Mouse (Mus musculus) hindbrain, embryonic 14.5 days (tissue): ENCODE data around the gene Dnah2. TPM values are rescaled to one million over a fixed set of nuclear protein-coding genes. Genes with fewer than 3 reads are reported as not detected.

Experiments
- ATAC-seq: fragments of 200-750 bp; cut with Nextera tagmentation; 2 replicates; pipeline ENCODE4 v1.8.0; 2017; ENCODE audit warnings: moderate number of reproducible peaks, mild to moderate bottlenecking, moderate TSS enrichment, moderate library complexity; ENCODE audit not compliant: low FRiP score
- DNase-seq: peaks from one replicate; pipeline ENCODE4 v3.0.0-alpha.2; 2015; ENCODE audit warnings: low spot score
- H3K27ac ChIP-seq: fragments of 300-500 bp; sonication (generic); 2 replicates; pipeline ENCODE4 v1.5.1; 2014; ENCODE audit warnings: mild to moderate bottlenecking, moderate library complexity
- H3K27me3 ChIP-seq: fragments of 300-500 bp; sonication (generic); 2 replicates; pipeline ENCODE4 v1.6.1; 2014; ENCODE audit warnings: mild to moderate bottlenecking, low read length, mixed read lengths; ENCODE audit not compliant: control insufficient read depth, insufficient read depth
- H3K36me3 ChIP-seq: fragments of 300-500 bp; sonication (generic); replicated peaks from 2 replicates; pipeline ENCODE4 v1.6.1; 2014; ENCODE audit not compliant: control insufficient read depth, insufficient read depth
- H3K4me1 ChIP-seq: fragments of 300-500 bp; sonication (generic); replicated peaks from 2 replicates; pipeline ENCODE4 v1.6.1; 2014; ENCODE audit warnings: antibody characterized with exemption, low read length, mixed read lengths; ENCODE audit not compliant: control insufficient read depth, insufficient read depth
- H3K4me2 ChIP-seq: fragments of 300-500 bp; sonication (generic); replicated peaks from 2 replicates; pipeline ENCODE4 v1.6.1; 2014; ENCODE audit warnings: mild to moderate bottlenecking, moderate library complexity
- H3K4me3 ChIP-seq: fragments of 300-500 bp; sonication (generic); replicated peaks from 2 replicates; pipeline ENCODE4 v1.5.1; 2014; ENCODE audit warnings: mild to moderate bottlenecking, low read length
- H3K9ac ChIP-seq: fragments of 300-500 bp; sonication (generic); 2 replicates; pipeline ENCODE4 v1.6.1; 2014
- H3K9me3 ChIP-seq: fragments of 300-500 bp; sonication (generic); 2 replicates; pipeline ENCODE4 v1.6.1; 2016; ENCODE audit warnings: low read length; ENCODE audit not compliant: control insufficient read depth
- WGBS: fragments of 180-500 bp; shearing (Covaris S2); extraction: QIAGEN DNeasy Blood & Tissue Kit; methylation state at CpG from one replicate; pipeline ENCODE4 v1.1.7; 2014; 5-methylcytosine and 5-hydroxymethylcytosine counted together
- polyA plus RNA-seq: library from polyadenylated mRNA; unstranded; fragments of >200 nt; fragmentation: Nextera tagmentation; extraction: Ambion mirVana; gene quantifications from 2 replicates; pipeline ENCODE4 v1.2.1, GENCODE M21; 2014

Gene Dnah2
- polyA plus RNA-seq, 1 experiment from 2014 or later: 4.9 TPM

GRCm38 (mm10) chr11:69388680-69389079 is 160.2 kb downstream of the Dnah2 start:
- Histone ChIP-seq H3K4me3 (no peak overlapping the region), H3K27ac (no peak overlapping the region), H3K4me1 (no peaks in the 10 kb centered on the region), H3K4me2 (no peak overlapping the region), H3K9me3 (no peaks in the 10 kb centered on the region), H3K27me3 (no peaks in the 10 kb centered on the region), H3K36me3 (no peaks in the 10 kb centered on the region), H3K9ac (no peak overlapping the region)
- DNase-seq: no peak
- ATAC-seq: no peak
- WGBS: 96% methylated on average over 4 of the region's 4 CpGs

DNA sequence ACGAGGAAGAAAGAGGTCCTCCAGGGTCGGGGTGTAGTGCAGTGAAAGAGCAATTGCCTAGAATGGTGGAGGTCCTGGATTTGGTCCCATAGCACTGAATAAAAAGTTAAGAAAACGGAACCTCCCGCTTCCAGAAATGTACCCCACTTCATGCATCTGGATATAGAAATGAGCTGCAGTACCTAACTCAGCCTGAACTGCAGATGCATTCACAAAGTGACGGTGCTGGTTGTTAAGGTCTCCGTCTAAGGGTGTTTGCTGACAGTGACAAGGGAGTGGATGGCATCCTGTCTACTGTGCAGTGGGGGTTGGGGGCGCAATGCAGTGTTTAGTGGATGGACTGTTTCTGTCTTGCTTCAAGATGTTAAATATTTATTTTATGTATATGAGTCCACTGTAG is 162.2 kb downstream of the Dnah2 start:
- Histone ChIP-seq H3K4me3 (no peak overlapping the region), H3K27ac (no peak overlapping the region), H3K9ac (no peak overlapping the region), H3K36me3 (no peaks in the 10 kb centered on the region), H3K9me3 (no peaks in the 10 kb centered on the region), H3K27me3 (no peaks in the 10 kb centered on the region), H3K4me1 (no peaks in the 10 kb centered on the region), H3K4me2 (no peak overlapping the region)
- DNase-seq (no peak), ATAC-seq (no peak)
- WGBS: 83% methylated on average over 7 of the region's 7 CpGs

DNA sequence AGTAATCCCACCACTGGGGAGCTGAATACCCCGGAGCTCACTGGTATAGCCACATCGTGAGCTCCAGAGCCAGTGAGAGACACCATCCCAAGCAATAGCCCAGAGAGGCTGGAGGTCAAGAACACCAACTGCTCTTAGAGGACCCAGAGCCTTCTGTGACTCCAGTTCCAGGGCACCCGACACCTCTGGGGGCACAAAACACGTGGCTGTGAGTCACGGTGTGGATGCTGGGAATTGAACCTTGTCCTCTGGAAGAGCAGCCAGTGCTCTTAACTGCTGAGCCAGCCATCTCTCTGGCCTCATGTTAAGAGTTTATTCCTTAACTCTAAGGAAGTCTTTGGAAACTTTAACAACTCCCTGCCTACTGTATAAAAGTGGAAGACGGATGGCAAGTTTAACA is 163.9 kb downstream of the Dnah2 start:
- ATAC-seq (no peak), DNase-seq (no peak)
- 82% methylated on average over 6 of the region's 6 CpGs for WGBS
- Histone ChIP-seq H3K9me3 (no peaks in the 10 kb centered on the region), H3K4me3 (no peak overlapping the region), H3K36me3 (no peaks in the 10 kb centered on the region), H3K9ac (no peak overlapping the region), H3K4me2 (no peak overlapping the region), H3K27ac (no peak overlapping the region), H3K4me1 (no peaks in the 10 kb centered on the region), H3K27me3 (no peaks in the 10 kb centered on the region)

- WGBS: 67% methylated on average over 10 of the region's 10 CpGs
- Histone ChIP-seq H3K4me1 (no peaks in the 10 kb centered on the region), H3K4me2 (no peak overlapping the region), H3K4me3 (no peak overlapping the region), H3K9me3 (no peaks in the 10 kb centered on the region), H3K27me3 (no peaks in the 10 kb centered on the region), H3K9ac (0 out of 2 replicates have a peak overlapping the region, but pooled peaks have one; percentile 24), H3K36me3 (no peaks in the 10 kb centered on the region), H3K27ac (no peak overlapping the region)
- DNase-seq (no peak), ATAC-seq (no peak)
Measured at GRCm38 (mm10) chr11:69382478-69383105, 166.3 kb downstream of the Dnah2 start.

GRCm38 (mm10) chr11:69381356-69381755 is 167.6 kb downstream of the Dnah2 start:
- DNase-seq: no peak
- no peak overlapping the region for H3K4me3 ChIP-seq
- WGBS: 81% methylated on average over 6 of the region's 6 CpGs
- H3K4me2 ChIP-seq: no peak overlapping the region
- no peaks in the 10 kb centered on the region for H3K9me3 ChIP-seq
- no peak overlapping the region for H3K9ac ChIP-seq
- ATAC-seq: no peak
- H3K27ac ChIP-seq: no peak overlapping the region
- no peaks in the 10 kb centered on the region for H3K4me1 ChIP-seq
- peaks cover 4% of the 10 kb centered on the region; the same call in 1 of the 2 replicates for H3K36me3 ChIP-seq
- no peaks in the 10 kb centered on the region for H3K27me3 ChIP-seq

GRCm38 (mm10) chr11:69379600-69379999 is 169.3 kb downstream of the Dnah2 start:
- no peak for ATAC-seq
- Histone ChIP-seq H3K4me1 (no peaks in the 10 kb centered on the region), H3K27ac (no peak overlapping the region)

GRCm38 (mm10) chr11:69377766-69378165 is 171.1 kb downstream of the Dnah2 start:
- Histone ChIP-seq H3K9me3 (no peaks in the 10 kb centered on the region), H3K27me3 (no peaks in the 10 kb centered on the region), H3K4me2 (no peak overlapping the region), H3K4me3 (no peak overlapping the region), H3K4me1 (no peaks in the 10 kb centered on the region), H3K27ac (no peak overlapping the region), H3K36me3 (peaks cover 4% of the 10 kb centered on the region; the same call in 1 of the 2 replicates), H3K9ac (no peak overlapping the region)
- DNase-seq: no peak
- ATAC-seq: no peak
- 80% methylated on average over 3 of the region's 3 CpGs for WGBS

More at GRCm38 (mm10) chr11:69379600-69379999, 169.3 kb downstream of the Dnah2 start:
- H3K9me3 ChIP-seq: no peaks in the 10 kb centered on the region
- no peak for DNase-seq
- no peak overlapping the region for H3K4me2 ChIP-seq
- H3K4me3 ChIP-seq: no peak overlapping the region
- H3K36me3 ChIP-seq: peaks cover 4% of the 10 kb centered on the region; the same call in 1 of the 2 replicates
- H3K27me3 ChIP-seq: no peaks in the 10 kb centered on the region
- 87% methylated on average over 3 of the region's 3 CpGs for WGBS
- H3K9ac ChIP-seq: no peak overlapping the region

DNA sequence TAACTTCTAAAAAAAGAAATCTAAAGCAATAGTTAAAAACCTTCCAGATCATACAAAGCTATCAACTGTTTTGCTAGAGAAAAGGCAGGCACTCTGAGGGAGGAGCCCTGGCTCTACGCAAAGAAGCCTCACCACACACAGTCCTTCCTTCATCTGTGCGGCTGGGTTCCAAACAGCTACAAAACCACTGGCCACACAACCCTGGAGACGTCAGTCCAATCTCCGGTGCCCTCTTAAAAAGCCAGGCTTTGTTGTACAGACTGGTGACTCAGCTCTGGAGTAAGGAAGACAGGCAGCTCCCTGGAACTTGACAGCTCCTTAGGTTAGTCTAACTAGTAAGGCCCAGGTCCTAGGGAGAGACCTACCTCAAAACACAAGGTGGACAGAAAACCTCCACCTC is 173.3 kb downstream of the Dnah2 start:
- Histone ChIP-seq H3K9me3 (no peaks in the 10 kb centered on the region), H3K4me1 (peaks cover 18% of the 10 kb centered on the region), H3K27me3 (no peaks in the 10 kb centered on the region), H3K4me3 (no peak overlapping the region), H3K36me3 (peaks cover 4% of the 10 kb centered on the region; the same call in 1 of the 2 replicates), H3K9ac (no peak overlapping the region), H3K4me2 (no peak overlapping the region), H3K27ac (no peak overlapping the region)
- no peak for DNase-seq
- 83% methylated on average over 4 of the region's 4 CpGs for WGBS
- ATAC-seq: no peak

- Histone ChIP-seq H3K4me3 (no peak overlapping the region), H3K27me3 (no peaks in the 10 kb centered on the region), H3K27ac (no peak overlapping the region), H3K4me1 (peaks cover 20% of the 10 kb centered on the region), H3K9me3 (no peaks in the 10 kb centered on the region), H3K9ac (no peak overlapping the region), H3K4me2 (no peak overlapping the region), H3K36me3 (peaks cover 4% of the 10 kb centered on the region; the same call in 1 of the 2 replicates)
- no peak for ATAC-seq
- WGBS: 92% methylated on average over 16 of the region's 16 CpGs
- DNase-seq: no peak
Measured at GRCm38 (mm10) chr11:69373223-69373965, 175.5 kb downstream of the Dnah2 start.
